Mouse (Mus musculus): ENCODE results near the gene Cenpv. TPM values are rescaled to one million over a fixed set of nuclear protein-coding genes. Genes with fewer than 3 reads are reported as not detected.
A peak's percentile ranks its signal among the peaks of the same experiment; 100 is the strongest.

Cenpv gene
- total RNA-seq, 1 experiment = 66.5 TPM

DNA sequence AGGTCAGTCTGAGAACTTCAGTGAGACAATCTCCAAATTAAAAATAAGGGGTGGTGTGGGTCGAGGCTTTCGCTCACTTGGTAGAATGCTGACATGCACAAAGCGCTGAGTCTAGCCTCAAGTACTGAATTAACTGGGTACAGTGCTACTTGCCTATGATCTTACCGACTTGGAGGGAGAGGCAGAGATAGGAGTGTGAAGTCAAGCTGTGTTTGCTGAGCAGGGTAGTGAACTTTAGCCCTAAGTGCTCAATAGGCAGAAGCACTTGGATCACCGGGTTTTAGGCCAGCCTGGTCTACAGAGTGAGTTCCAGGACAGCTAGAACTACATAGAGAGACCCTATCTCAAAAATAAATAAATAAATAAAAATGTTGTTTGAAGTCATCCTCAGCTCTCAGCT is 18.1 kb upstream of the Cenpv start:
- H3K36me3 ChIP-seq (ENCODE audit: control insufficient read depth, insufficient read depth, low read length, poor library complexity, severe bottlenecking) = peaks cover 6% of the 10 kb centered on the region
- TF ChIP-seq HCFC1 (IDR thresholded peaks at IDR 0.05; ENCODE audit: borderline replicate concordance, insufficient read depth, low read length) = no peak
- no peak for TF ChIP-seq ZC3H11A (IDR thresholded peaks at IDR 0.05; ENCODE audit: borderline replicate concordance, low read depth, low read length)
- TF ChIP-seq MAFK (IDR thresholded peaks at IDR 0.05; ENCODE audit: insufficient read depth, low read depth, low read length) = no peak
- TF ChIP-seq ZNF384 (IDR thresholded peaks at IDR 0.05; ENCODE audit: low read depth, low read length) = no peak
- no peak for TF ChIP-seq CHD2 (IDR thresholded peaks at IDR 0.05; ENCODE audit: low read depth, low read length)
- no peaks in the 10 kb centered on the region; a peak in 1 of 4 replicates for H3K4me1 ChIP-seq (ENCODE audit: control insufficient read depth in 2 of 2, insufficient read depth in 2 of 2, low read length in 2 of 2, poor library complexity in 1 of 2)
- no peak overlapping the region for H3K27ac ChIP-seq (ENCODE audit: insufficient read depth, low read depth, low read length, poor library complexity, severe bottlenecking)
- H3K9ac ChIP-seq (ENCODE audit: insufficient read depth, low read depth, low read length, poor library complexity, severe bottlenecking) = no peak overlapping the region
- no peaks in the 10 kb centered on the region for H3K9me3 ChIP-seq (ENCODE audit: control insufficient read depth, insufficient read depth, low read depth, low read length)
- no peak overlapping the region for H3K4me3 ChIP-seq (ENCODE audit: insufficient read depth in 1 of 2, low read depth in 1 of 2, low read length in 2 of 2, poor library complexity in 1 of 2, severe bottlenecking in 1 of 2)
- in situ Hi-C loops (cut with MboI; ENCODE audit: low sequenced_read_pairs in 2 of 2, unreplicated experiment in 2 of 2) = no loop called here
- DNase-seq (ENCODE audit: low read depth, low spot score) = no peak

DNA sequence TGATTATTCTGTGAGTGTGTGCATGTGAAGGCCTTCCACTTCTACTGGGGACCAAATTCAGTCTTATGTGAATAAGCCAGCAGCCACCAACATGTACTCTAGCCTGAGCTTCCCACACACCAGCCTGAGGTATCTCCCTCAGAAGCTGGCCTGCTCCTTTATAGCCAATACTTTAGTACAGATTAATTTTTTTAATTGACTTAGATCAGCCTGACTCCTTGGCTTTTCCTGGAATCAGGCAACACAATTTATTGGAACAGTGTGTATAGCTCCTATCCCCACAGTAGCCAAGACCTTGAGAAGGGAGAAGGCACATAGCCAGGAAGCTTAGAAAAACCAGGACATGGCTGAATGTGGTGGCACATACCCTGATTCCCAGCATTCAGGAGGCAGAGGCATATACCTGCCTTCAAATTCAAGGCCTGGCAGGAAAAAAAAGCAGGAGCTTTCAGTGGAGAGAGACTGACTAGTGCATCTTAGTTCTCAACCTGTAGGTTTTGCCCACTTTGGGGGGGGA is 16.9 kb upstream of the Cenpv start:
- no peaks in the 10 kb centered on the region; a peak in 1 of 4 replicates for H3K4me1 ChIP-seq (ENCODE audit: control insufficient read depth in 2 of 2, insufficient read depth in 2 of 2, low read length in 2 of 2, poor library complexity in 1 of 2)
- H3K9ac ChIP-seq (ENCODE audit: insufficient read depth, low read depth, low read length, poor library complexity, severe bottlenecking) = no peak overlapping the region
- H3K36me3 ChIP-seq (ENCODE audit: control insufficient read depth, insufficient read depth, low read length, poor library complexity, severe bottlenecking) = peaks cover 6% of the 10 kb centered on the region
- in situ Hi-C loops (cut with MboI; ENCODE audit: low sequenced_read_pairs in 2 of 2, unreplicated experiment in 2 of 2) = no loop called here
- DNase-seq (ENCODE audit: low read depth, low spot score) = no peak
- H3K9me3 ChIP-seq (ENCODE audit: control insufficient read depth, insufficient read depth, low read depth, low read length) = no peaks in the 10 kb centered on the region
- H3K27ac ChIP-seq (ENCODE audit: insufficient read depth, low read depth, low read length, poor library complexity, severe bottlenecking) = no peak overlapping the region
- no peak for TF ChIP-seq CHD2 (IDR thresholded peaks at IDR 0.05; ENCODE audit: low read depth, low read length)
- TF ChIP-seq HCFC1 (IDR thresholded peaks at IDR 0.05; ENCODE audit: borderline replicate concordance, insufficient read depth, low read length) = no peak
- no peak for TF ChIP-seq ZNF384 (IDR thresholded peaks at IDR 0.05; ENCODE audit: low read depth, low read length)
- no peak for TF ChIP-seq MAFK (IDR thresholded peaks at IDR 0.05; ENCODE audit: insufficient read depth, low read depth, low read length)
- no peak for TF ChIP-seq ZC3H11A (IDR thresholded peaks at IDR 0.05; ENCODE audit: borderline replicate concordance, low read depth, low read length)
- H3K4me3 ChIP-seq (ENCODE audit: insufficient read depth in 1 of 2, low read depth in 1 of 2, low read length in 2 of 2, poor library complexity in 1 of 2, severe bottlenecking in 1 of 2) = no peak overlapping the region

DNA sequence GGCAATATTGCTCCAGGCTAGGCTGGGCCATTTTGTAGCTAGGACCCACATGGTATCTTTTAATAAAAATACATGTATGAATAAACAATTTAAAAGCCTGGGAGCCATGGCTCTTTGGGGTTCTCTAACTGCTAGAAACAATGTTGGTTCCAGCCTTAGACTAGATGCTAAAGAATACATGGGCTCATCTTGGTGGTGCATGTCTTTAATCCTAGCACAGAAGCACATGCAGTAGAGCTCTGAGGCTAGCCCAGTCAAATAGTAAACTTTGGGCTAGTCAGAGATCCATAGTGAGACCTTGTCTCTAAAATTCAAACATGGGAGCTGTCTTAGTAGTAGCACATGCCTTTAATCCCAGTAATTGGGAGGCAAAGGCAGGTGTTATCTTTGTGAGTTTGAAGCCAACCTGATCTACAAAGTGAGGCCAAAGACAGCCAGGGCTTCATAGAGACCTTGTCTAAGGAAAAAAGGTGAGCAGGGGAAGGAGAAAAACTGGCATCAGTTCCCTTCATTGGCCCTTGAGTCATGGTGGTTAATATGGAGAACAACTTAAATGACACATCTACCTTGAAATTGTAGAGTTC is 16.0 kb upstream of the Cenpv start:
- Histone ChIP-seq H3K9me3 (ENCODE audit: control insufficient read depth, insufficient read depth, low read depth, low read length) (no peaks in the 10 kb centered on the region), H3K4me1 (ENCODE audit: control insufficient read depth in 2 of 2, insufficient read depth in 2 of 2, low read length in 2 of 2, poor library complexity in 1 of 2) (no peaks in the 10 kb centered on the region; a peak in 1 of 4 replicates), H3K27ac (ENCODE audit: insufficient read depth, low read depth, low read length, poor library complexity, severe bottlenecking) (no peak overlapping the region), H3K4me3 (ENCODE audit: insufficient read depth in 1 of 2, low read depth in 1 of 2, low read length in 2 of 2, poor library complexity in 1 of 2, severe bottlenecking in 1 of 2) (no peak overlapping the region; a peak in 1 of 4 replicates), H3K9ac (ENCODE audit: insufficient read depth, low read depth, low read length, poor library complexity, severe bottlenecking) (no peak overlapping the region), H3K36me3 (ENCODE audit: control insufficient read depth, insufficient read depth, low read length, poor library complexity, severe bottlenecking) (peaks cover 6% of the 10 kb centered on the region)
- TF ChIP-seq HCFC1 (IDR thresholded peaks at IDR 0.05; ENCODE audit: borderline replicate concordance, insufficient read depth, low read length) (no peak), MAFK (IDR thresholded peaks at IDR 0.05; ENCODE audit: insufficient read depth, low read depth, low read length) (no peak), CHD2 (IDR thresholded peaks at IDR 0.05; ENCODE audit: low read depth, low read length) (no peak), ZNF384 (IDR thresholded peaks at IDR 0.05; ENCODE audit: low read depth, low read length) (no peak), ZC3H11A (IDR thresholded peaks at IDR 0.05; ENCODE audit: borderline replicate concordance, low read depth, low read length) (no peak)
- in situ Hi-C loops (cut with MboI; ENCODE audit: low sequenced_read_pairs in 2 of 2, unreplicated experiment in 2 of 2) = no loop called here
- no peak for DNase-seq (ENCODE audit: low read depth, low spot score)

DNA sequence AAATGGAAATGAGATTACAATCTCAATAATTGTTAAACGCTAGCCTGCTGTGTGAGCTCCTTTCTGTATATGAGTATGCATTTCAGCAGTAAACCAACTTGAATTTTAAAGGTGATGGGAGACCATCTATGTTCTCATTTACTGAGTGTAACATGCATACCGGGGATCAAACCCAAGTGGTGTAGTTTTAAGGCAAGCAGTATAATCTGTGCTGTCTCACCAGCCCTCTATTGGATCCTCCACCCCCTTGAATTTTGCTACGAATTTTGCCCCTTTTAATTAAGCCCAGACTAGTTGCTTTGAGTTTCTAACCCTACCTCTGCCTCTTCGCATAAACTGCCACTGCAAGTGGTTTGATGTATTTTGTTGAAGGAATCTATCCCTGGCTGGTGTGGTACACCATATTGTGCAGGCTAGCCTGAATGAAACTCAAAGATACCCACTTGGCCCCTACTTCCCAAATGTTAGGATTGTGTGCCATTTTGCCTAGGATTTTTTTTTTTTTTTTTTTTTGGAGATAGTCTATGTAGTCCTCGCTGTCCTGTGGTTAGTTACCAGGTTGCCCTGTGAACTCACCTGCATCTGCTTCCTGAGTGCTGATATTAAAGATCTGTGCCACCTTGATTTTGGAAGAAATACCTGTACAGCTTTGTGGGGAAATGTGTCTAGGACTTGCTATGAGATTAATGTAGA is 15.2 kb upstream of the Cenpv start:
- no peak for DNase-seq (ENCODE audit: low read depth, low spot score)
- Histone ChIP-seq H3K4me1 (ENCODE audit: control insufficient read depth in 2 of 2, insufficient read depth in 2 of 2, low read length in 2 of 2, poor library complexity in 1 of 2) (peaks cover 0 to 2% of the 10 kb centered on the region in 2 experiments; a peak in 1 of 4 replicates), H3K4me3 (ENCODE audit: insufficient read depth in 1 of 2, low read depth in 1 of 2, low read length in 2 of 2, poor library complexity in 1 of 2, severe bottlenecking in 1 of 2) (peak overlapping the region; percentile 43 to 59; a peak in 3 of 4 replicates), H3K36me3 (ENCODE audit: control insufficient read depth, insufficient read depth, low read length, poor library complexity, severe bottlenecking) (peaks cover 6% of the 10 kb centered on the region), H3K27ac (ENCODE audit: insufficient read depth, low read depth, low read length, poor library complexity, severe bottlenecking) (no peak overlapping the region), H3K9ac (ENCODE audit: insufficient read depth, low read depth, low read length, poor library complexity, severe bottlenecking) (no peak overlapping the region; the same call in 1 of the 2 replicates), H3K9me3 (ENCODE audit: control insufficient read depth, insufficient read depth, low read depth, low read length) (no peaks in the 10 kb centered on the region)
- in situ Hi-C loops (cut with MboI; ENCODE audit: low sequenced_read_pairs in 2 of 2, unreplicated experiment in 2 of 2) = no loop called here
- TF ChIP-seq CHD2 (IDR thresholded peaks at IDR 0.05; ENCODE audit: low read depth, low read length) (peak; percentile 29), MAFK (IDR thresholded peaks at IDR 0.05; ENCODE audit: insufficient read depth, low read depth, low read length) (no peak), ZC3H11A (IDR thresholded peaks at IDR 0.05; ENCODE audit: borderline replicate concordance, low read depth, low read length) (no peak), HCFC1 (IDR thresholded peaks at IDR 0.05; ENCODE audit: borderline replicate concordance, insufficient read depth, low read length) (no peak), ZNF384 (IDR thresholded peaks at IDR 0.05; ENCODE audit: low read depth, low read length) (peak; percentile 91)
